Mouse (Mus musculus) c-Kit-positive CD71-negative TER-119-negative erythroid progenitor cells, embryonic 14.5 days (primary cell): ENCODE measurements around the gene Cdk7.

ENCODE experiments used
- DNase-seq: peaks from one replicate; pipeline ENCODE4 v3.0.0-alpha.2; 2013; ENCODE audit warnings: low read depth

The Cdk7 gene

GRCm38 (mm10) chr13:100725194-100725593 lies 5.5 kb downstream of the Cdk7 start:
- DNase-seq: no peak

- no peak for DNase-seq
Observed at GRCm38 (mm10) chr13:100724051-100724754, 6.5 kb downstream of the Cdk7 start.

- DNase-seq: no peak
Observed at GRCm38 (mm10) chr13:100721656-100722055, 9.1 kb downstream of the Cdk7 start.

GRCm38 (mm10) chr13:100715467-100715866 lies 15.3 kb downstream of the Cdk7 start:
- no peak for DNase-seq

- DNase-seq: no peak
Observed at GRCm38 (mm10) chr13:100706206-100706605, 24.5 kb downstream of the Cdk7 start.

GRCm38 (mm10) chr13:100703468-100703867 lies 27.3 kb downstream of the Cdk7 start:
- DNase-seq: no peak

- no peak for DNase-seq
Observed at GRCm38 (mm10) chr13:100698866-100699265, 31.9 kb downstream of the Cdk7 start.

GRCm38 (mm10) chr13:100697541-100697940 lies 33.2 kb downstream of the Cdk7 start:
- no peak for DNase-seq

- DNase-seq: no peak
Observed at GRCm38 (mm10) chr13:100687513-100687912, 43.2 kb downstream of the Cdk7 start.

GRCm38 (mm10) chr13:100684355-100684754 lies 46.4 kb downstream of the Cdk7 start:
- no peak for DNase-seq

- DNase-seq: no peak
Observed at GRCm38 (mm10) chr13:100682837-100683236, 47.9 kb downstream of the Cdk7 start.

GRCm38 (mm10) chr13:100681615-100682014 lies 49.1 kb downstream of the Cdk7 start:
- DNase-seq: no peak

GRCm38 (mm10) chr13:100675936-100676635 lies 54.7 kb downstream of the Cdk7 start:
- no peak for DNase-seq

- DNase-seq: no peak
Observed at GRCm38 (mm10) chr13:100670181-100670741, 60.5 kb downstream of the Cdk7 start.

GRCm38 (mm10) chr13:100669291-100670022 lies 61.3 kb downstream of the Cdk7 start, which contains the start of gene Ccdc125:
Gene Ccdc125, plus strand, starts transcription at chr13:100669717.
- DNase-seq: no peak

- peak; percentile 68 for DNase-seq
Observed at GRCm38 (mm10) chr13:100659864-100660456, 70.8 kb downstream of the Cdk7 start.

GRCm38 (mm10) chr13:100658091-100658490 lies 72.6 kb downstream of the Cdk7 start:
- no peak for DNase-seq
